Mouse (Mus musculus) limb, embryonic 13.5 days (tissue): ENCODE results near the gene Abca8b. TPM values are rescaled to one million over a fixed set of nuclear protein-coding genes. Genes with fewer than 3 reads are reported as not detected.
"Not testable (repeated sequence)": the region's sequence is repeated elsewhere in the genome, so short reads cannot be mapped to it uniquely, and the experiment has no call there.

Experiments used
- ATAC-seq: fragments of 200-750 bp; cut with Nextera tagmentation; 2 replicates; pipeline ENCODE4 v1.8.0; 2017; ENCODE audit warnings: low read depth, moderate number of reproducible peaks, moderate TSS enrichment; ENCODE audit not compliant: low FRiP score
- H3K27ac ChIP-seq: fragments of 300-500 bp; sonication (generic); 2 replicates; pipeline ENCODE4 v1.5.1; 2015; ENCODE audit warnings: inconsistent platforms, mild to moderate bottlenecking, moderate library complexity
- H3K27me3 ChIP-seq: fragments of 300-500 bp; sonication (generic); 2 replicates; pipeline ENCODE4 v1.6.1; 2015; ENCODE audit warnings: mild to moderate bottlenecking, inconsistent platforms
- H3K36me3 ChIP-seq: fragments of 300-500 bp; sonication (generic); 2 replicates; pipeline ENCODE4 v1.6.1; 2015; ENCODE audit warnings: inconsistent platforms, mild to moderate bottlenecking, moderate library complexity
- H3K4me1 ChIP-seq: fragments of 300-500 bp; sonication (generic); 2 replicates; pipeline ENCODE4 v1.6.1; 2015; ENCODE audit warnings: inconsistent platforms
- H3K4me2 ChIP-seq: fragments of 300-500 bp; sonication (generic); replicated peaks from 2 replicates; pipeline ENCODE4 v1.6.1; 2015; ENCODE audit warnings: inconsistent platforms, mild to moderate bottlenecking, moderate library complexity
- H3K4me3 ChIP-seq: fragments of 300-500 bp; sonication (generic); 2 replicates; pipeline ENCODE4 v1.5.1; 2015; ENCODE audit warnings: moderate library complexity, mild to moderate bottlenecking, inconsistent platforms
- H3K9ac ChIP-seq: fragments of 300-500 bp; sonication (generic); 2 replicates; pipeline ENCODE4 v1.6.1; 2015; ENCODE audit warnings: mild to moderate bottlenecking, inconsistent platforms
- H3K9me3 ChIP-seq: fragments of 300-500 bp; sonication (generic); 2 replicates; pipeline ENCODE4 v1.6.1; 2016; ENCODE audit warnings: inconsistent platforms
- WGBS: fragments of 180-500 bp; shearing (Covaris S2); methylation state at CpG from one replicate; pipeline ENCODE4 v1.1.7; 2015; 5-methylcytosine and 5-hydroxymethylcytosine counted together
- polyA plus RNA-seq: library from polyadenylated mRNA; unstranded; fragments of >200 nt; fragmentation: Nextera tagmentation; extraction: Ambion mirVana; gene quantifications from 2 replicates; pipeline ENCODE4 v1.2.1, GENCODE M21; 2015

Abca8b gene
- polyA plus RNA-seq, 1 experiment from 2014 or later = 2.0 TPM

DNA sequence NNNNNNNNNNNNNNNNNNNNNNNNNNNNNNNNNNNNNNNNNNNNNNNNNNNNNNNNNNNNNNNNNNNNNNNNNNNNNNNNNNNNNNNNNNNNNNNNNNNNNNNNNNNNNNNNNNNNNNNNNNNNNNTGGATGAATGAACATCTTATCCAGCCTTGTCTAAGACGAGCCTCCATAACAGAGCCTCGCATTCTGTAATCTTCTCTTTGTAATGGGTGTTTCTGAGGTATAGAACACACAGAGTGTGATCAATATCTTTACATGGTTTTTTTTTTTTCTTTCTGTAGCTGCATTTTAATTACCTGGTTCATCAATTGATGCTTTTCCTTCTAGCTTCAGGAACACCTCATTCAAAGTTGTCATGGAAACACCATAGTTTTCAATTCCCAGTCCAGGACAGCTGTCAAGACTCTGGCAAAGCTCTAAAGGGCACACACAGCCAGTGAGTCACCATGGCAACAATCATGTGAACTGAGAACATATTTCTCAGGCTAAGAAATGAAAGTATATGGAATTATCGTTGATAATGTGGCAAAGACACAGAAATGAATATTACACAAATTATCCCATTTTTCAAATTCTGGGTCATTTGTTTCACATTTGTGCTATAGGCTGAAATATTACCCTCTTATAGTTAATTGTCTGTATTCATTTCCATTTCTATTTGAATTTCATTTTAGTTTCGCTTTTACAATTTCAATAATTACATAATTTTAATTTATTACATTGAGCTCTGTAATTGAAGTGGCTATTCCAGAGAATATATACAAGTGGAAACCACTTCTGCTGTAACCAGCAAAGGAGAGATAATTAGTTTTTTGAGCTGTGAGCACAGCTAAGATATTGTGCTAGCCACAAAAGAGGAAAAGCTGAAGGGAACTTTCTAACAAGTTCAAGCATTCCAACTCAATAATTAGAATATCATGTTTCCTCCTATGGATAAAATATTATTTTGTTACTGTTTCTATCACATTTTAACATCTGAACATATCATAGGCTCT, 33.9 kb downstream of the Abca8b start:
- Histone ChIP-seq H3K4me1 (no peaks in the 10 kb centered on the region), H3K9me3 (no peaks in the 10 kb centered on the region), H3K27me3 (no peaks in the 10 kb centered on the region), H3K4me2 (no peak overlapping the region), H3K9ac (no peak overlapping the region), H3K36me3 (no peaks in the 10 kb centered on the region), H3K27ac (no peak overlapping the region), H3K4me3 (no peak overlapping the region)
- no peak for ATAC-seq
- 90% methylated on average over 4 of the region's 4 CpGs for WGBS

DNA sequence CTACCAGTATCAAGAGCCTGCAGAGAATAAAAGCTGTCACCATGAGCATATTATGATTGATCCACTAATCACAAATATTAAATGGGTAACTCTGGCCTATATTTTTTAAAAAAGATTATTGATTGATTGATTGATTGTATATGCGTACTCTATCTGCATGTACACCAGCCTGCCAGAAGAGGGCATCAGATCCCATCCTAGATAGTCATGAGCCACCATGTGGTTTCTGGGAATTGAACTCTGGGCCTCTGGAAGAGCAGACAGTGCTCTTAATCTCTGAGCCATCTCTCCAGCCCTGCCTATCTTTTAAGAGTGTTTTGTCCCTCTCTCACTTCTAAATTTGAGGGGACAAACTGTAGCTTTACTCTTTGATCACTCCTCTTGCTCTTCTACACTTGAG, 40.5 kb downstream of the Abca8b start:
- ATAC-seq = no peak
- no peaks in the 10 kb centered on the region for H3K27me3 ChIP-seq
- H3K27ac ChIP-seq = no peak overlapping the region
- WGBS = 89% methylated on average over 1 of the region's 1 CpGs
- peaks cover 6% of the 10 kb centered on the region; the same call in 1 of the 2 replicates for H3K36me3 ChIP-seq
- no peaks in the 10 kb centered on the region for H3K9me3 ChIP-seq
- H3K9ac ChIP-seq = no peak overlapping the region
- no peaks in the 10 kb centered on the region for H3K4me1 ChIP-seq
- no peak overlapping the region for H3K4me3 ChIP-seq
- no peak overlapping the region for H3K4me2 ChIP-seq

DNA sequence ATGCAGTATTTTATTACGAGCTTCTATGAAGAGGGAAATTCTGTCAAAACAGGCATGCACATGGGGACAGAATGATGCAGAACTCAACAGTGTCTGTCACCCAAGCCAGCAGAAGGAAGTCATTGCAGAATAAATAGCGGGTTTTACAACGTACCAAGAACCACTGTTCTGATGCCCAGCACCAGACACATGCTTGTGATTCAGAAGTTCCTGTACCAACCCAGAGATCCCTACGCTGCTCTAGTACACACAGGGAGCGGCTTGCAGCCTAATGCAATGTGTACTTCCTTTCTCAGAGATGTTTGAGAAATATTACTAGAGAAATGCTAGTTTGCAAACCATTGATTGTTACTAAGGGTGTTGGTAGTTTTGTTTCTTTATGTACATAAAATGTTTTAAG, 58.7 kb downstream of the Abca8b start:
- WGBS = 85% methylated on average over 5 of the region's 5 CpGs
- no peaks in the 10 kb centered on the region for H3K4me1 ChIP-seq
- H3K27ac ChIP-seq = no peak overlapping the region
- H3K9ac ChIP-seq = no peak overlapping the region
- no peaks in the 10 kb centered on the region; the same call in 1 of the 2 replicates for H3K36me3 ChIP-seq
- H3K4me3 ChIP-seq = no peak overlapping the region
- ATAC-seq = no peak
- no peaks in the 10 kb centered on the region for H3K27me3 ChIP-seq
- no peak overlapping the region for H3K4me2 ChIP-seq
- H3K9me3 ChIP-seq = no peaks in the 10 kb centered on the region

DNA sequence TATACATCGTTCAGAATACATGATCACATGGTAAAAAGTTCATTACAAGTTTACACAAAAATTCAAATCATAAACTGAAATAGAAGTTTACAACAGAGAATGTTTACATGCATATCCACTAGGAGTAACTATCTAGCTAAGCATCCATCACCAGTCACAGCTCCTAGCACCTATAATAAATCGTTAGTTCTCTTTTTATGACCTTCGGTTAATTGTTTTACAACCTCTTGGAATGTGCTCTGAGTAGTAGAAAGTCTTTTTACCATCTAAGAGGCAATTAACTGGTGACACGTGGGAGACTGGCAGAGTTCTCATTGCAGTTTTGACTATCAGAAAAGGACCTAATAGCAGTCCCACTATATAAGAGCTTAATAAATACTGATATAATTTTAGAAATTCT, 62.4 kb downstream of the Abca8b start:
- not testable (repeated sequence) for H3K27ac ChIP-seq, H3K9ac ChIP-seq, H3K9me3 ChIP-seq, H3K36me3 ChIP-seq, H3K27me3 ChIP-seq, H3K4me2 ChIP-seq, H3K4me3 ChIP-seq, H3K4me1 ChIP-seq, ATAC-seq
- 10% methylated on average over 4 of the region's 4 CpGs for WGBS

DNA sequence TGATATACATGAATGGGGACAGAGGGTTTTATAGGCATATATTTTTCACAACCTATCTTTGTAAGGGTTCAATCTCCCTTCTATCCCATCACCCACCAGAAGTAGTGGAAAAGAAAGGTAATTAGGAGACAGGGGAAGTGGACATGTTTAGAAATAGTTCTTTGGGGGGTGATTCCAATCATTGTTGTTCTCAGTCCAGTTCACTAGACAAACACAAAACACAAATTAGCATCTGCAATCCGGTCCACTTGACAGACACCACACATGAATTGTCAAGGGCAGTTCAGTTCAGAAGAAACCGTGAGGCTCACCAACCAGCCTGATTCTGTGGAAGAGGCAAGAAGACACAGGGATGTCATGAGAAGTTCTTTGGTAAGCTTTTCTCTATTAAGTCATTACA, 67.2 kb downstream of the Abca8b start:
- Histone ChIP-seq H3K4me1 (peaks cover 13% of the 10 kb centered on the region; the same call in 1 of the 2 replicates), H3K9me3 (no peaks in the 10 kb centered on the region), H3K27me3 (no peaks in the 10 kb centered on the region), H3K27ac (no peak overlapping the region), H3K36me3 (no peaks in the 10 kb centered on the region), H3K4me3 (no peak overlapping the region), H3K9ac (no peak overlapping the region), H3K4me2 (no peak overlapping the region)
- ATAC-seq = no peak
- WGBS = 89% methylated on average over 2 of the region's 2 CpGs

DNA sequence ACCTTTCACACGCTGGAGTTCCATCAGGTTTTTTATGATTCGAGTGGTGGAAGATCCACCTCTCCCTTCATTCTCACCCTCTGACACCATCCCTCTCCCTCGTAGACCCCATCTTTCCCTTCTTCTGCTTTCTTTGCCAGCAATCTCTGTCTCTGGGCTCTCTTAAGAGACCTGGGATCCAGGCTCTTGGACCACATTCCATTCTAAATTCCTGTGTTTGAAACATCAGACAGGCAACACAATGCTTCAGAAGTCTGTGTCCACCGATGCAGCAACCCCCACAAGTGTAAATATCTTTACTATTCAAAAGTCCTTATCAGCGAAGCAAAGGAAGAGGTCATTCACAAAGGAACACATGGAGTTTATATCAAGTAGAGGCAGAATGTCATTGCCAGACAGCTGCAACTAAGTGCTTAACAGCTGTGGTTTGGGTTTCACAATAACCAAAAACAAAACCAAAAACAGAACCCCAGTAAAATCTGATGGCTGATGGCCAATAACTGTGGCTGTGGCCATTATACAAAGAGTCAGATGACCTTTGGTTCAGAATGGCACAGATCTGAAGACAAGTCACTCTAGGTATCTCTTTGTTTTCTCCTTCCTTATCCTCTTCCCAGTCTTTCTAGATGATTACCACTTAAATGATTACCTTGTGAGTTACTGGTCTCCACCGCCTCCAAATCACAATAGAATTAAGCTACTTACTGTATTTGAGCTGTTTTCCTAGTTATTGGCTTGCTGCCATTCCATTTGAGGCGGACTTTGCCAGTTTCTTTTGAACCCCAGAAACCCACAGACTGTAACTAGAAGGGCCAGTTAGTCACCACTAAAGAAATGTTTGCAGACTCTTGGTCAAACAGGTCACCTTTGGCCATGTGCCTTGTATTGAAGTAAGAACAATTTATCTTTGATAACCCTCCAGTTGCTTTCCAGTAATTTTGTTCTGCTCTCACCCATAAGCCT, 68.6 kb downstream of the Abca8b start:
- Histone ChIP-seq H3K27me3 (no peaks in the 10 kb centered on the region), H3K36me3 (no peaks in the 10 kb centered on the region), H3K4me1 (peaks cover 13% of the 10 kb centered on the region; the same call in 1 of the 2 replicates), H3K9me3 (no peaks in the 10 kb centered on the region), H3K27ac (peak overlapping the region; percentile 23; the same call in 1 of the 2 replicates), H3K4me3 (no peak overlapping the region), H3K4me2 (no peak overlapping the region), H3K9ac (no peak overlapping the region)
- whole genome bisulfite sequencing = 56% methylated on average over 7 of the region's 7 CpGs
- peak; percentile 61 for ATAC-seq

DNA sequence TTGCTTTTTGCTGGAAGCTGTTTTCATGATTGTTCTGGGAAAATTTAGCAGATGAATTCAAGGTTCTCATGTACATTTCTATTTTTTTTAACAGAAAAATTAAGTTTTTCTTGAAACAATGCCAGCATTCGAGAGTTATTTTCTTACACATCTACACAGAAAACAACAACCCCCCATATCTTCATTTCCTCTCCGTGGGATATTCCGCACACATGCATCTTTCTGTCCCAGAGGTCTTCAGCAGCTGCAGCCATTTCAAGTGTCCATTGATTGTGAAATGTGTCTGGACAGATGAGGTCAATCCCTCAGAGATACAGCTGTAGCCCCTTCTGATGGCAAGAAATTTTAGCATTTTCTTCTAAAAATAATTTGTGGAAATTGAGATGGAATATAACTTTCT, 73.4 kb downstream of the Abca8b start:
- Histone ChIP-seq H3K4me2 (no peak overlapping the region), H3K9me3 (no peaks in the 10 kb centered on the region), H3K4me3 (no peak overlapping the region), H3K27ac (no peak overlapping the region), H3K9ac (no peak overlapping the region), H3K27me3 (no peaks in the 10 kb centered on the region), H3K36me3 (no peaks in the 10 kb centered on the region), H3K4me1 (peaks cover 13% of the 10 kb centered on the region; the same call in 1 of the 2 replicates)
- WGBS = 80% methylated on average over 3 of the region's 3 CpGs
- no peak for ATAC-seq

DNA sequence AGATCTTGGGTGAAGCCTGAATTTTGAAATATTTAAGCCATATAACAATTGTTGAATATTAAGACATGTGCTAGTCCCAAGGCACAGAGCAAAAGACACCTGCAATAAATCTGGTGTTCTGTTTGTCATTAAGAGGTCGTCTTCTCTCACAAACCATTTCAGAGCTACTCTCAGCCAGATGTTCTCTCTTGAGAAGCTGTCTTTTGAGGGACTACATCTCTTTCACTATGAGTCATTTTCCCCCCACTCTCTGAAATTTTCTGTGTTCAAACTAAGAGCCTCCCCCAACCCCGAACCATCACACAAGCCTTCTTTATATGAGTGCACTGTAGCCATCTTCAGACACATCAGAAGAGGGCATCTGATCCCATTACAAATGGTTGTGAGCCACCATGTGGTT, 76.2 kb downstream of the Abca8b start:
- no peak overlapping the region for H3K4me3 ChIP-seq
- H3K27ac ChIP-seq = no peak overlapping the region
- no peak overlapping the region for H3K4me2 ChIP-seq
- no peak overlapping the region for H3K9ac ChIP-seq
- WGBS = 49% methylated on average over 2 of the region's 2 CpGs
- no peak for ATAC-seq
- H3K4me1 ChIP-seq = no peaks in the 10 kb centered on the region
- no peaks in the 10 kb centered on the region for H3K27me3 ChIP-seq
- H3K36me3 ChIP-seq = no peaks in the 10 kb centered on the region
- H3K9me3 ChIP-seq = no peaks in the 10 kb centered on the region

DNA sequence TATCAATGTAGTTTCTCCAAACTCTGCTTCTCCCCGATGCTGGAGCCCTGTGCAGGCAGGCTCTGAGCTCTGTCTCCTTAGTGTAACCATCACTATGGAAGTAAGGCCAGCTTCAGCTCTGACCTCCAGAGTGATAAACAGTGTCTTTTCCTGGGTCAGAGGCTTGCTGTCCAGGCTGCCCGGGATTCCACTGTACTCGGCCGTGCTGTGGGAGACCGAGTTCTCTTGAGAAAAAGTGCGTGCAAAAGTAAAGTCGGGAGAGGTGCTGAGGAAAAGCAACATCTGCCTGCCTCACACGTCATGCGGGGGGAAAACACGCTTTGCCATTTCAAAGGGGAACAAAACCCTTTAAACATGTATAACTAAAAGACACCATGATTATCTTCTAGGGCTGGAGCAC, 79.0 kb downstream of the Abca8b start:
- ATAC-seq = no peak
- 82% methylated on average over 10 of the region's 10 CpGs for WGBS
- no peak overlapping the region for H3K4me2 ChIP-seq
- no peak overlapping the region for H3K27ac ChIP-seq
- no peaks in the 10 kb centered on the region for H3K9me3 ChIP-seq
- H3K4me1 ChIP-seq = no peaks in the 10 kb centered on the region
- no peaks in the 10 kb centered on the region for H3K27me3 ChIP-seq
- no peak overlapping the region for H3K9ac ChIP-seq
- no peak overlapping the region for H3K4me3 ChIP-seq
- H3K36me3 ChIP-seq = no peaks in the 10 kb centered on the region

DNA sequence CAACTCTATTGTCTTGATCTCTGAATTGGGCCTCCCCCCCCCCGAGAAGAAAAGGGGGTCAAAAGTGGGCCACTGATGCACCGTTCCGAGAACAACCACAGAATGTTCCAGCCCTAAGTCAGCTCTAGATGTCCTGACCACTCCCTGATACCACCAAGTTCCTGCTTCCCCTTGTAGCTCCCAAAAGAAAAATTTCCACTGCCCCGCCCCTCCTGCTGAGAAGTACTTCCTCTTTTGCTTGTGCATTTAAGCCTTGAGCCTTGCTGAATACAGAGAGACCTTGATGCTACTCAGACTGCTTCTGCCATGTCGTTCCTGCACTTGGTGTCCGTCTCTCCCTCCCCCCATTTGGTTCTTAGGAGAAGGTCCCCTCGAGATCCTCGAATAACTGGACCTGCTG, 82.5 kb downstream of the Abca8b start:
- not testable (repeated sequence) for H3K9me3 ChIP-seq, H3K4me2 ChIP-seq, ATAC-seq, H3K4me3 ChIP-seq, H3K27ac ChIP-seq, H3K27me3 ChIP-seq, H3K4me1 ChIP-seq, H3K36me3 ChIP-seq, H3K9ac ChIP-seq
- WGBS = 92% methylated on average over 8 of the region's 8 CpGs

DNA sequence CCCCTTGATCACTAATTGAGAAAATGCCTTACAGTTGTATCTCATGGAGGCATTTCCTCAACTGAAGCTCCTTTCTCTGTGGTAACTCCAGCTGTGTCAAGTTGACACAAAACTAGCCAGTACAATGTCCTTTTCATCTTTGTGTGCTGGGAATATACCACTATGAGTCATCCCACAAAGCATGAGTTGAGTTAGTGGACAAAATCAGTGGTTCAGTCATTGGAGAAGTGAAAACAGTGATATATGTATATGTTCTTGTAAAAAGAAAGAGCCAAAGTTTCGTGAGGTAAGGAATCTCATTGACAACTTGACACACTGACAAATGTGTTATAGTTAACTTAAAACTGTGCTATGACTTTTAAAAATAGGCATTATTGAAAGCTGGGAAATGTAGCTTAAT, 83.5 kb downstream of the Abca8b start:
- not testable (repeated sequence) for H3K4me3 ChIP-seq, ATAC-seq

DNA sequence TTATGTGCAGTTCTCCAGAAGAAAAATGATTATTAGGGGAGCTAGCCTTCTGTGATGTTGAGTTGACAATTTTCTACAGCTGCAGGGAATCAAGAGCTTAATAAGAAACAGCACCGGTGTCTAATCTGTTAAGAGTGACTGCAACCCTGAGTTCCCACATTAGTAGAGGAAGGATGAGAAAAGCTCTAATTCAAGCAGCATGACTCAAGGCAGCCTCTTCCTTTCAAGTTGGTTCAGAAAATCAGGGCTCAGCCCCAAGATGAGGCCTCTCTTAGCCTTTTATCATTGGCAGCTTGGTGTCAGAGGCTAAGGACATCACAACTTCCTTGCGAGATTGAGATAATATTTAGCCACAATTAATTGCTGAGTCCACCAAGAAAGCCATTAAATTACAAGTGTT, 85.8 kb downstream of the Abca8b start:
- Histone ChIP-seq H3K9ac (no peak overlapping the region), H3K27me3 (no peaks in the 10 kb centered on the region), H3K36me3 (no peaks in the 10 kb centered on the region), H3K4me2 (no peak overlapping the region), H3K9me3 (no peaks in the 10 kb centered on the region), H3K4me1 (peaks cover 4% of the 10 kb centered on the region; the same call in 1 of the 2 replicates), H3K4me3 (no peak overlapping the region), H3K27ac (no peak overlapping the region)
- ATAC-seq = no peak
- WGBS = 13% methylated on average over 2 of the region's 2 CpGs

More for the DNA sequence above, 83.5 kb downstream of the Abca8b start:
- H3K4me1 ChIP-seq, H3K27ac ChIP-seq, H3K27me3 ChIP-seq, H3K36me3 ChIP-seq, H3K9ac ChIP-seq, H3K4me2 ChIP-seq, H3K9me3 ChIP-seq: not testable (repeated sequence)
- 73% methylated on average over 1 of the region's 1 CpGs for WGBS
